Mouse (Mus musculus) spleen, adult 2 months (tissue): ENCODE results near the gene Plcg2. TPM values are rescaled to one million over a fixed set of nuclear protein-coding genes. Genes with fewer than 3 reads are reported as not detected.

Experiments used
- DNase-seq, 2 experiments: peaks; one replicate each; pipeline versions ENCODE4 v3.0.0 to v3.0.0-alpha.2; 2012 to 2021; ENCODE audit warnings: low spot score in 2 of 2, low read depth in 1 of 2
- H3K27ac ChIP-seq: fragments of 200-500 bp; 2 replicates; pipeline ENCODE4 v1.5.1; 2012; ENCODE audit warnings: low read length, inconsistent platforms; ENCODE audit not compliant: insufficient read depth
- H3K27me3 ChIP-seq: fragments of 200-500 bp; 2 replicates; pipeline ENCODE4 v1.6.1; 2012; ENCODE audit warnings: mild to moderate bottlenecking, moderate library complexity, low read length, inconsistent platforms; ENCODE audit not compliant: control insufficient read depth, insufficient read depth
- H3K36me3 ChIP-seq: fragments of 200-500 bp; 2 replicates; pipeline ENCODE4 v1.6.1; 2012; ENCODE audit warnings: mild to moderate bottlenecking, low read length, inconsistent platforms; ENCODE audit not compliant: control insufficient read depth, insufficient read depth
- H3K4me1 ChIP-seq: fragments of 200-500 bp; 2 replicates; pipeline ENCODE4 v1.6.1; 2011; ENCODE audit warnings: inconsistent platforms; ENCODE audit not compliant: control insufficient read depth, insufficient read depth, insufficient read length
- H3K4me3 ChIP-seq: fragments of 200-500 bp; 2 replicates; pipeline ENCODE4 v1.5.1; 2011; ENCODE audit warnings: mild to moderate bottlenecking, inconsistent platforms; ENCODE audit not compliant: insufficient read depth, insufficient read length; ENCODE audit errors: extremely low read depth
- CTCF ChIP-seq: fragments of 200-500 bp; IDR thresholded peaks from 2 replicates; pipeline ENCODE4 v1.5.1; 2011; ENCODE audit warnings: mild to moderate bottlenecking, inconsistent platforms; ENCODE audit not compliant: insufficient read depth, insufficient read length, insufficient replicate concordance; ENCODE audit errors: extremely low read depth
- POLR2A ChIP-seq: fragments of 200-500 bp; IDR thresholded peaks from 2 replicates; pipeline ENCODE4 v1.6.1; 2011; ENCODE audit warnings: low read depth, low read length, inconsistent platforms
- WGBS: fragments of 180-500 bp; shearing (Covaris S2); methylation state at CpG from one replicate; pipeline ENCODE4 v1.1.7; 2018; 5-methylcytosine and 5-hydroxymethylcytosine counted together
- polyA plus RNA-seq: library from polyadenylated mRNA; depleted of rRNA; stranded (reverse); fragments of >200 nt; gene quantifications from 2 replicates; pipeline ENCODE4 v1.2.3, GENCODE M21; 2012; rRNA removed

Gene Plcg2
- polyA plus RNA-seq, 1 experiment: 51.1 TPM

- TF ChIP-seq POLR2A (no peak), CTCF (no peak)
- H3K27me3 ChIP-seq: no peaks in the 10 kb centered on the region
- no peak overlapping the region for H3K27ac ChIP-seq
- H3K36me3 ChIP-seq: no peaks in the 10 kb centered on the region
- 78% methylated on average over 8 of the region's 8 CpGs for WGBS
- no peak overlapping the region for H3K4me3 ChIP-seq
- no peak for DNase-seq
- H3K4me1 ChIP-seq: no peaks in the 10 kb centered on the region; the same call in 1 of the 2 replicates
These were observed 178.9 kb downstream of the Plcg2 start for GRCm38 (mm10) chr8:117677011-117677410.

DNA sequence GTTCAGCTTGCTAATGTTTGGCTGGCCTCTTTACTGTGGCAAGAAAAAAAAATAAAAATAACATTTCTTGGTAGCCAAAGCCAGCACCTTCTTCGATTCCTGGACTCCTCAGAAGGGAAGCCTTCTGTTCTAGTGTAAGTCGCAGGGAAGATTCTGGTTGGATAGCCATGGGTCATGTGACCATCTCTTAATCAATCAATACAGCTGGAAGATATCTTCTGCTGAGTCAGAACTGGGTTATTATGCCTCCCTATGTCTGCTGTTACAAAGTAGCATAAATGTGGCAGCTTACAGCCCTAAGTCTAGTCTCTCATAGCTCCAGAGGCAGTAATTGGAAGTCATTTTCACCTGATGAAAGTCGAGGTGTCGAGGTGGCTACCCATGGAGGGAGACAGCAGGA is 180.6 kb downstream of the Plcg2 start:
- no peak overlapping the region for H3K4me3 ChIP-seq
- no peaks in the 10 kb centered on the region; the same call in 1 of the 2 replicates for H3K4me1 ChIP-seq
- DNase-seq: no peak
- TF ChIP-seq CTCF (no peak), POLR2A (no peak)
- no peaks in the 10 kb centered on the region for H3K27me3 ChIP-seq
- no peak overlapping the region for H3K27ac ChIP-seq
- no peaks in the 10 kb centered on the region for H3K36me3 ChIP-seq
- WGBS: 80% methylated on average over 4 of the region's 4 CpGs

DNA sequence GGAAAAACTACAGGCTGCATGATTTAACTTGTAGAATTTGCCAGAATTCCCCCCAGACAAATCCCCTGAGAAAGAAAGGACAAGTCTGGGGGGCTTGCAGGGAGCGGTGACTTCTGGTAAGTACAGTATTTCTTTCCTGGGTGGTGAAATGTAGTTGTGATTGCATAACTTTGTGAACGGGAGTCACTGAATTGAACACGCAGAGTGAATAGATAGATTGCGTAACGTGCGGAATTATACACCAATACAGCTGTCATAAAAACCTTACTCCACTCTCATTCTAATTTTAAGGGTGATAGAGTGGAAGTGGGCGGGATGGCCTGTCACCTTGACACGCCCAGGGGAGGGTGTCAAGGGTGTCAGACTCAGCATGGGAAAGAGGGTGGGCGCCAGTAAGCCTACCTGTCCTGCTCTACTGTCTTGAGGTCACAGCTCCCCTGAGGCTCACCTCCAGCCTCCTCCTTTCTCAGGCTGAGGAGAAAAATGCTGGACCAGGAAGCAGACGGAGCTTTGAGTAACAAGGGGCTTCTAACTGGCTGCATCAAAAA is 185.9 kb downstream of the Plcg2 start:
- no peaks in the 10 kb centered on the region for H3K27me3 ChIP-seq
- H3K4me3 ChIP-seq: no peak overlapping the region
- no peaks in the 10 kb centered on the region for H3K4me1 ChIP-seq
- no peak overlapping the region for H3K27ac ChIP-seq
- no peak for TF ChIP-seq CTCF
- DNase-seq: no peak
- no peaks in the 10 kb centered on the region for H3K36me3 ChIP-seq
- 72% methylated on average over 10 of the region's 10 CpGs for WGBS

GRCm38 (mm10) chr8:117684504-117684903 is 186.4 kb downstream of the Plcg2 start:
- Histone ChIP-seq H3K36me3 (no peaks in the 10 kb centered on the region), H3K27me3 (no peaks in the 10 kb centered on the region), H3K27ac (no peak overlapping the region), H3K4me1 (no peaks in the 10 kb centered on the region), H3K4me3 (no peak overlapping the region)
- no peak for DNase-seq
- TF ChIP-seq CTCF: no peak
- no peak for TF ChIP-seq POLR2A
- 12% methylated on average over 11 of the region's 11 CpGs for WGBS

Other genes with a start within 250 kb of the Plcg2 start
- 48.2 and 67.6 TPM in 2 replicates for gene Cmip, start 241.2 kb upstream of the Plcg2 start, polyA plus RNA-seq
- gene Sdr42e1, start 175.4 kb downstream of the Plcg2 start, polyA plus RNA-seq: 2.0 and 2.6 TPM in 2 replicates
- gene Hsd17b2, start 203.6 kb downstream of the Plcg2 start, polyA plus RNA-seq: not detected in 2 replicates